Mouse (Mus musculus) right cerebral cortex, adult 18-20 months (tissue): Measurements from ENCODE around the gene Gstp3.
"Not testable (repeated sequence)": the region's sequence is repeated elsewhere in the genome, so short reads cannot be mapped to it uniquely, and the experiment has no call there.

Experiments used
- DNase-seq: peaks from one replicate; pipeline ENCODE4 v3.0.0; 2022; ENCODE audit warnings: mixed read lengths

Gstp3 gene

GRCm38 (mm10) chr19:4037154-4037787, 22.1 kb downstream of the Gstp3 start:
- DNase-seq: not testable (repeated sequence)

- no peak for DNase-seq
Measured at GRCm38 (mm10) chr19:4036327-4037045, 22.9 kb downstream of the Gstp3 start.

GRCm38 (mm10) chr19:4033742-4034141, 25.6 kb downstream of the Gstp3 start:
- no peak for DNase-seq

GRCm38 (mm10) chr19:4033298-4033697, 26.1 kb downstream of the Gstp3 start:
- no peak for DNase-seq

GRCm38 (mm10) chr19:4032668-4033067, 26.7 kb downstream of the Gstp3 start:
- no peak for DNase-seq

- DNase-seq: no peak
Measured at GRCm38 (mm10) chr19:4027576-4027975, 31.8 kb downstream of the Gstp3 start.

GRCm38 (mm10) chr19:4023185-4023584, 36.2 kb downstream of the Gstp3 start:
- DNase-seq: no peak

GRCm38 (mm10) chr19:4018743-4019583, 40.4 kb downstream of the Gstp3 start:
- DNase-seq: peak; percentile 80

- DNase-seq: no peak
Measured at GRCm38 (mm10) chr19:4017921-4018587, 41.3 kb downstream of the Gstp3 start.

- no peak for DNase-seq
Measured at GRCm38 (mm10) chr19:4015635-4016034, 43.7 kb downstream of the Gstp3 start.

GRCm38 (mm10) chr19:4014802-4015201, 44.6 kb downstream of the Gstp3 start:
- DNase-seq: no peak

GRCm38 (mm10) chr19:4013066-4013465, 46.3 kb downstream of the Gstp3 start:
- no peak for DNase-seq

GRCm38 (mm10) chr19:4012432-4013022, 46.8 kb downstream of the Gstp3 start, which contains the start of gene Ndufv1:
Gene Ndufv1, minus strand, starts transcription at chr19:4012806.
- peak; percentile 99 for DNase-seq

- DNase-seq: no peak
Measured at GRCm38 (mm10) chr19:4011086-4011485, 48.3 kb downstream of the Gstp3 start.
